Mouse (Mus musculus) liver, adult 2 months (tissue): Measurements from ENCODE around the gene Uchl1.

Source experiments
- CTCF ChIP-seq: fragments of 200-500 bp; IDR thresholded peaks from 2 replicates; pipeline ENCODE4 v1.5.1; 2011; ENCODE audit warnings: low read depth, low read length, control low read depth
- POLR2A ChIP-seq: fragments of 200-500 bp; IDR thresholded peaks from 2 replicates; pipeline ENCODE4 v1.6.1; 2011; ENCODE audit warnings: low read length, control low read depth; ENCODE audit not compliant: insufficient read depth; ENCODE audit errors: extremely low read depth

DNA sequence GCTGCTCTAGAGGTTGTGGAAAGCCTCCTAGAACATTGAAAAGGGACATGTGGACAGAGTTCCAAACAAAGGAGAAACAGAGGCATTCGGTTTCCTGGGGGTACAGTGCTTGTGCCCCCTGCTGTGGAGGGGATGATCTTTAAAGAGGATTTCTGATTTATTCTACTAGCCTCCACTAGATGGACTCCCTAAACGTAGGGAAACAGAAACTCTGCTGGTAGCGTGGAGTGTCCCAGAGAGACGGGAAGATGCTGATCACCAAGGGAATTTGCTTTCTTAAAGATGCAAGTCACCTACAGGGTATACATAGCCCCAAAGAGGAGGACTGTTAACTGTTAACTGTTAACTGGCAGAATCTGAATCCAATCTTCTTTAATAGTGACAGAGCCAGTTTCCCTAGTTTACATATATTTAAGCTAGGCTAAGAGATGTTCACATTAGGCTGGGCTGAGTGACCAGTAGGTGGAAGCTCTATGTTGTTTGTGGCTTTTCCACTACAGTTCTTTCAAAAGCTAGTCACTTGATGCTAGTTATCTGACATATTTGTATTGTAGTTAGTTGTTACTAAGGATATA is 34.6 kb downstream of the Uchl1 start:
- no peak for TF ChIP-seq POLR2A
- TF ChIP-seq CTCF: no peak
